Mouse (Mus musculus) hindbrain, embryonic 14.5 days (tissue): ENCODE data around the gene Nlrc4. TPM values are rescaled to one million over a fixed set of nuclear protein-coding genes. Genes with fewer than 3 reads are reported as not detected.
"Not testable (repeated sequence)": the region's sequence is repeated elsewhere in the genome, so short reads cannot be mapped to it uniquely, and the experiment has no call there.

Source experiments
- ATAC-seq: fragments of 200-750 bp; cut with Nextera tagmentation; 2 replicates; pipeline ENCODE4 v1.8.0; 2017; ENCODE audit warnings: moderate number of reproducible peaks, mild to moderate bottlenecking, moderate TSS enrichment, moderate library complexity; ENCODE audit not compliant: low FRiP score
- DNase-seq: peaks from one replicate; pipeline ENCODE4 v3.0.0-alpha.2; 2015; ENCODE audit warnings: low spot score
- H3K27ac ChIP-seq: fragments of 300-500 bp; sonication (generic); 2 replicates; pipeline ENCODE4 v1.5.1; 2014; ENCODE audit warnings: mild to moderate bottlenecking, moderate library complexity
- H3K27me3 ChIP-seq: fragments of 300-500 bp; sonication (generic); 2 replicates; pipeline ENCODE4 v1.6.1; 2014; ENCODE audit warnings: mild to moderate bottlenecking, low read length, mixed read lengths; ENCODE audit not compliant: control insufficient read depth, insufficient read depth
- H3K36me3 ChIP-seq: fragments of 300-500 bp; sonication (generic); replicated peaks from 2 replicates; pipeline ENCODE4 v1.6.1; 2014; ENCODE audit not compliant: control insufficient read depth, insufficient read depth
- H3K4me1 ChIP-seq: fragments of 300-500 bp; sonication (generic); replicated peaks from 2 replicates; pipeline ENCODE4 v1.6.1; 2014; ENCODE audit warnings: antibody characterized with exemption, low read length, mixed read lengths; ENCODE audit not compliant: control insufficient read depth, insufficient read depth
- H3K4me2 ChIP-seq: fragments of 300-500 bp; sonication (generic); replicated peaks from 2 replicates; pipeline ENCODE4 v1.6.1; 2014; ENCODE audit warnings: mild to moderate bottlenecking, moderate library complexity
- H3K4me3 ChIP-seq: fragments of 300-500 bp; sonication (generic); replicated peaks from 2 replicates; pipeline ENCODE4 v1.5.1; 2014; ENCODE audit warnings: mild to moderate bottlenecking, low read length
- H3K9ac ChIP-seq: fragments of 300-500 bp; sonication (generic); 2 replicates; pipeline ENCODE4 v1.6.1; 2014
- H3K9me3 ChIP-seq: fragments of 300-500 bp; sonication (generic); 2 replicates; pipeline ENCODE4 v1.6.1; 2016; ENCODE audit warnings: low read length; ENCODE audit not compliant: control insufficient read depth
- WGBS: fragments of 180-500 bp; shearing (Covaris S2); extraction: QIAGEN DNeasy Blood & Tissue Kit; methylation state at CpG from one replicate; pipeline ENCODE4 v1.1.7; 2014; 5-methylcytosine and 5-hydroxymethylcytosine counted together
- polyA plus RNA-seq: library from polyadenylated mRNA; unstranded; fragments of >200 nt; fragmentation: Nextera tagmentation; extraction: Ambion mirVana; gene quantifications from 2 replicates; pipeline ENCODE4 v1.2.1, GENCODE M21; 2014

The Nlrc4 gene
- polyA plus RNA-seq, 1 experiment from 2014 or later: 0.44 TPM

- not testable (repeated sequence) for H3K27ac ChIP-seq, DNase-seq, H3K4me3 ChIP-seq, H3K4me2 ChIP-seq, H3K9ac ChIP-seq, H3K4me1 ChIP-seq, ATAC-seq, H3K9me3 ChIP-seq, H3K36me3 ChIP-seq, H3K27me3 ChIP-seq
- WGBS: 83% methylated on average over 6 of the region's 6 CpGs
Observed at GRCm38 (mm10) chr17:74470133-74470532, 11.2 kb upstream of the Nlrc4 start.

- H3K4me3 ChIP-seq, DNase-seq, H3K27ac ChIP-seq, H3K9ac ChIP-seq, ATAC-seq, H3K36me3 ChIP-seq, H3K9me3 ChIP-seq, H3K27me3 ChIP-seq, H3K4me2 ChIP-seq, H3K4me1 ChIP-seq: not testable (repeated sequence)
- 87% methylated on average over 2 of the region's 2 CpGs for WGBS
Observed at GRCm38 (mm10) chr17:74467981-74468380, 9.0 kb upstream of the Nlrc4 start.

- Histone ChIP-seq H3K4me3 (no peak overlapping the region), H3K9ac (no peak overlapping the region), H3K36me3 (no peaks in the 10 kb centered on the region), H3K9me3 (no peaks in the 10 kb centered on the region), H3K27ac (no peak overlapping the region), H3K4me2 (no peak overlapping the region), H3K4me1 (no peaks in the 10 kb centered on the region), H3K27me3 (no peaks in the 10 kb centered on the region)
- DNase-seq: no peak
- ATAC-seq: no peak
Observed at GRCm38 (mm10) chr17:74463510-74463909, 4.6 kb upstream of the Nlrc4 start.

GRCm38 (mm10) chr17:74457972-74458677, 817 bp downstream of the Nlrc4 start:
- H3K27ac ChIP-seq: no peak overlapping the region
- H3K9ac ChIP-seq: no peak overlapping the region
- no peak for ATAC-seq
- peak; percentile 5 for DNase-seq
- H3K4me1 ChIP-seq: no peaks in the 10 kb centered on the region
- H3K4me3 ChIP-seq: no peak overlapping the region
- H3K4me2 ChIP-seq: no peak overlapping the region
- 80% methylated on average over 10 of the region's 10 CpGs for WGBS
- H3K27me3 ChIP-seq: no peaks in the 10 kb centered on the region
- no peaks in the 10 kb centered on the region for H3K9me3 ChIP-seq
- H3K36me3 ChIP-seq: no peaks in the 10 kb centered on the region

GRCm38 (mm10) chr17:74456825-74457224, 2.1 kb downstream of the Nlrc4 start:
- DNase-seq (no peak), ATAC-seq (no peak)
- Histone ChIP-seq H3K27ac (no peak overlapping the region), H3K4me3 (no peak overlapping the region), H3K36me3 (no peaks in the 10 kb centered on the region), H3K4me1 (no peaks in the 10 kb centered on the region), H3K27me3 (no peaks in the 10 kb centered on the region), H3K9ac (no peak overlapping the region), H3K9me3 (no peaks in the 10 kb centered on the region), H3K4me2 (no peak overlapping the region)
- 92% methylated on average over 5 of the region's 5 CpGs for WGBS

- Histone ChIP-seq H3K27ac (no peak overlapping the region), H3K36me3 (no peaks in the 10 kb centered on the region), H3K4me3 (no peak overlapping the region), H3K4me2 (no peak overlapping the region), H3K27me3 (no peaks in the 10 kb centered on the region), H3K4me1 (no peaks in the 10 kb centered on the region), H3K9ac (no peak overlapping the region), H3K9me3 (no peaks in the 10 kb centered on the region)
- ATAC-seq (no peak), DNase-seq (peak; percentile 20)
- 93% methylated on average over 4 of the region's 4 CpGs for WGBS
Observed at GRCm38 (mm10) chr17:74455426-74455825, 3.5 kb downstream of the Nlrc4 start.

- H3K27ac ChIP-seq: no peak overlapping the region
- peak; percentile 14 for DNase-seq
Observed at GRCm38 (mm10) chr17:74454660-74455059, 4.3 kb downstream of the Nlrc4 start.

GRCm38 (mm10) chr17:74453928-74454327, 5.0 kb downstream of the Nlrc4 start:
- H3K9me3 ChIP-seq: no peaks in the 10 kb centered on the region
- DNase-seq (no peak), ATAC-seq (no peak)
- no peak overlapping the region for H3K4me2 ChIP-seq
- H3K27me3 ChIP-seq: no peaks in the 10 kb centered on the region
- no peak overlapping the region for H3K4me3 ChIP-seq
- 82% methylated on average over 3 of the region's 3 CpGs for WGBS
- H3K36me3 ChIP-seq: no peaks in the 10 kb centered on the region
- H3K27ac ChIP-seq: no peak overlapping the region
- no peak overlapping the region for H3K9ac ChIP-seq
- H3K4me1 ChIP-seq: no peaks in the 10 kb centered on the region

More at GRCm38 (mm10) chr17:74454660-74455059, 4.3 kb downstream of the Nlrc4 start:
- H3K4me1 ChIP-seq: no peaks in the 10 kb centered on the region
- no peak overlapping the region for H3K4me2 ChIP-seq
- H3K4me3 ChIP-seq: no peak overlapping the region
- WGBS: 87% methylated on average over 1 of the region's 1 CpGs
- H3K9me3 ChIP-seq: no peaks in the 10 kb centered on the region
- no peak overlapping the region for H3K9ac ChIP-seq
- no peak for ATAC-seq
- no peaks in the 10 kb centered on the region for H3K27me3 ChIP-seq
- H3K36me3 ChIP-seq: no peaks in the 10 kb centered on the region

GRCm38 (mm10) chr17:74449776-74450175, 9.2 kb downstream of the Nlrc4 start:
- ATAC-seq: no peak
- DNase-seq: peak; percentile 13
- Histone ChIP-seq H3K4me3 (no peak overlapping the region), H3K9me3 (no peaks in the 10 kb centered on the region), H3K27me3 (no peaks in the 10 kb centered on the region), H3K27ac (no peak overlapping the region), H3K36me3 (no peaks in the 10 kb centered on the region), H3K9ac (no peak overlapping the region), H3K4me1 (no peaks in the 10 kb centered on the region), H3K4me2 (no peak overlapping the region)
- 86% methylated on average over 10 of the region's 10 CpGs for WGBS

- H3K4me2 ChIP-seq: no peak overlapping the region
- peak; percentile 2 for DNase-seq
- 79% methylated on average over 5 of the region's 5 CpGs for WGBS
- no peaks in the 10 kb centered on the region for H3K9me3 ChIP-seq
- no peak overlapping the region for H3K9ac ChIP-seq
- no peaks in the 10 kb centered on the region for H3K4me1 ChIP-seq
- no peak overlapping the region for H3K27ac ChIP-seq
- H3K4me3 ChIP-seq: no peak overlapping the region
- H3K27me3 ChIP-seq: no peaks in the 10 kb centered on the region
- H3K36me3 ChIP-seq: no peaks in the 10 kb centered on the region
- ATAC-seq: no peak
Observed at GRCm38 (mm10) chr17:74440486-74440885, 18.5 kb downstream of the Nlrc4 start.
